Mouse (Mus musculus) heart, postnatal 25 days (tissue): ENCODE data around the gene Adcy9. TPM values are rescaled to one million over a fixed set of nuclear protein-coding genes. Genes with fewer than 3 reads are reported as not detected.

ENCODE experiments used
- DNase-seq: peaks from one replicate; pipeline ENCODE4 v3.0.0; 2022; ENCODE audit warnings: low spot score
- intact Hi-C: fragments of 180-260 bp; cut with DNase I; formaldehyde crosslinking; loops from one replicate; pipeline ENCODE4 v1.15.1; 2025
- total RNA-seq, 2 experiments: library from RNA; stranded (reverse); gene quantifications; 2 replicates each; pipeline ENCODE4 v1.2.3; 2021

Gene Adcy9
- total RNA-seq, 2 experiments from 2014 or later, result 22.4 to 24.1 TPM

- intact Hi-C loops, result no loop called here
Measured at GRCm38 (mm10) chr16:4397636-4398035, 22.7 kb downstream of the Adcy9 start.

GRCm38 (mm10) chr16:4395687-4396341, 24.5 kb downstream of the Adcy9 start:
- intact Hi-C loops, result no loop called here
- DNase-seq, result no peak

More at GRCm38 (mm10) chr16:4397636-4398035, 22.7 kb downstream of the Adcy9 start:
- DNase-seq, result no peak

GRCm38 (mm10) chr16:4394991-4395590, 25.2 kb downstream of the Adcy9 start:
- DNase-seq, result no peak
- intact Hi-C loops, result no loop called here

GRCm38 (mm10) chr16:4383473-4384038, 36.7 kb downstream of the Adcy9 start:
- DNase-seq, result no peak
- intact Hi-C loops, result loop anchor here (5.0 kb wide), 1 partner anchor 34 kb away; no protein-coding TSS in a partner anchor

- no peak for DNase-seq
- intact Hi-C loops, result loop anchor here (5.0 kb wide), 1 partner anchor 35 kb away; no protein-coding TSS in a partner anchor
Measured at GRCm38 (mm10) chr16:4382406-4382805, 37.9 kb downstream of the Adcy9 start.

GRCm38 (mm10) chr16:4381487-4381886, 38.8 kb downstream of the Adcy9 start:
- DNase-seq, result no peak

GRCm38 (mm10) chr16:4378788-4379187, 41.5 kb downstream of the Adcy9 start:
- intact Hi-C loops, result no loop called here
- no peak for DNase-seq

More at GRCm38 (mm10) chr16:4381487-4381886, 38.8 kb downstream of the Adcy9 start:
- intact Hi-C loops, result loop anchor here (5.0 kb wide), 1 partner anchor 36 kb away; no protein-coding TSS in a partner anchor

GRCm38 (mm10) chr16:4377556-4377955, 42.7 kb downstream of the Adcy9 start:
- no peak for DNase-seq
- intact Hi-C loops, result no loop called here

GRCm38 (mm10) chr16:4374780-4375380, 45.4 kb downstream of the Adcy9 start:
- intact Hi-C loops, result no loop called here

GRCm38 (mm10) chr16:4374270-4374669, 46.0 kb downstream of the Adcy9 start:
- DNase-seq, result no peak
- intact Hi-C loops, result no loop called here

More at GRCm38 (mm10) chr16:4374780-4375380, 45.4 kb downstream of the Adcy9 start:
- DNase-seq, result peak; percentile 33

- intact Hi-C loops, result no loop called here
Measured at GRCm38 (mm10) chr16:4371039-4371438, 49.3 kb downstream of the Adcy9 start.

GRCm38 (mm10) chr16:4370141-4370541, 50.2 kb downstream of the Adcy9 start:
- intact Hi-C loops, result no loop called here

More at GRCm38 (mm10) chr16:4371039-4371438, 49.3 kb downstream of the Adcy9 start:
- DNase-seq, result no peak

GRCm38 (mm10) chr16:4367930-4368329, 52.4 kb downstream of the Adcy9 start:
- no peak for DNase-seq
- intact Hi-C loops, result loop anchor here (10.0 kb wide), 1 partner anchor 47 kb away; no protein-coding TSS in a partner anchor

More at GRCm38 (mm10) chr16:4370141-4370541, 50.2 kb downstream of the Adcy9 start:
- DNase-seq, result peak; percentile 45

- no peak for DNase-seq
- intact Hi-C loops, result loop anchor here (10.0 kb wide), 1 partner anchor 48 kb away; no protein-coding TSS in a partner anchor
Measured at GRCm38 (mm10) chr16:4367291-4367690, 53.0 kb downstream of the Adcy9 start.

- no peak for DNase-seq
- intact Hi-C loops, result loop anchor here (10.0 kb wide), 1 partner anchor 48 kb away; no protein-coding TSS in a partner anchor
Measured at GRCm38 (mm10) chr16:4366671-4367070, 53.6 kb downstream of the Adcy9 start.

GRCm38 (mm10) chr16:4363341-4364116, 56.8 kb downstream of the Adcy9 start:
- intact Hi-C loops, result loop anchor here (10.0 kb wide), 1 partner anchor 51 kb away; no protein-coding TSS in a partner anchor
- DNase-seq, result no peak

GRCm38 (mm10) chr16:4355260-4356043, 64.8 kb downstream of the Adcy9 start:
- no peak for DNase-seq
- intact Hi-C loops, result no loop called here

GRCm38 (mm10) chr16:4342579-4342978, 77.7 kb downstream of the Adcy9 start:
- no peak for DNase-seq
- intact Hi-C loops, result no loop called here
